Mouse (Mus musculus) cerebellum, postnatal 4 days (tissue): ENCODE measurements around the gene Schip1.

Experiments used
- DNase-seq, 2 experiments: peaks; one replicate each; pipeline ENCODE4 v3.0.0; 2022; ENCODE audit warnings: low spot score in 2 of 2, mixed read lengths in 1 of 2

Schip1 gene

DNA sequence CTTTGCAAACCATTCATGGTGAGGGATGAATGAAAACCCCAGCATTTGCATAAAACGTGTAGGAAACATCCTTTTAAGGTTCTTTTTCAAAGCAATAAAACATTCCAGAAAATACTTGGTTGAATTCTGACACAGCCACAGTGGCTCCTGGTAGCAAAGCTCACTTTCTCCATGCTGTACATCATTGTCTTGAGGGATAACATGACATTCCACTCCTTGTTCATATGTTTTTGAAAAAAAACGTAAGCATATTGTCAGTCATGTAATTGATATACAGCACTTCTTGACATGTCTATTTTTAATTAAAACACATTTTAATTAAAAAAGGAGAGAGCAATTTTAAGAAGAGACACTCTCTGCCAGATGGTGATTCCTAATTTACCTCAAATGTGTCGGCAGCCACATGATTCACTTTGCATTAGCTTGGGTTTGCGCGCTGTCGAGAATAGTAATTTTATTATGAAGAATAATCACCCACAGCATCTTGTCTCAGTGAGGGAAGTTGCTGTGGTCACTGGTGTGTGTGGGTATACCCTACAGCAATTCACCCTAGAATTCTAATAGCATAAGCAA lies 61.8 kb downstream of the Schip1 start:
- no peak for DNase-seq

DNA sequence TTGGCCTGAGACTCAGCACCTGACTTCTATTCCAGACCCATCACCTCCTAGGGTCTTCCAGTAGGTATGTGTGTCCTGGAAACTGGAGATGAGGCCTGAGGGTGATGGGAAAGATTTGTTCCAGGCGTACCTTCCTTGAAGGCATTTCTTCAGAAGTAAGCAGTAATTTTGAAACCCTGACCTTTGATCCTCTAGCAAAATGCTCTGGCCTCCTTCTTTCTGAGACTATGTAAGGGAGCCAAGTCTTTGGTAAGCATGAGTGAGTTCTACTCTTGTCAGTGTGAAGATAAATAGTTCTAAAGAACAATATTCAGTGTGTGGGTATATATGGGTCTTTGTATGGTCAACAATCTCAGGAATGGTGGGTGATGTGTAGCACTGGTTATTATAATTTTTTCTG lies 65.8 kb downstream of the Schip1 start:
- DNase-seq = no peak

DNA sequence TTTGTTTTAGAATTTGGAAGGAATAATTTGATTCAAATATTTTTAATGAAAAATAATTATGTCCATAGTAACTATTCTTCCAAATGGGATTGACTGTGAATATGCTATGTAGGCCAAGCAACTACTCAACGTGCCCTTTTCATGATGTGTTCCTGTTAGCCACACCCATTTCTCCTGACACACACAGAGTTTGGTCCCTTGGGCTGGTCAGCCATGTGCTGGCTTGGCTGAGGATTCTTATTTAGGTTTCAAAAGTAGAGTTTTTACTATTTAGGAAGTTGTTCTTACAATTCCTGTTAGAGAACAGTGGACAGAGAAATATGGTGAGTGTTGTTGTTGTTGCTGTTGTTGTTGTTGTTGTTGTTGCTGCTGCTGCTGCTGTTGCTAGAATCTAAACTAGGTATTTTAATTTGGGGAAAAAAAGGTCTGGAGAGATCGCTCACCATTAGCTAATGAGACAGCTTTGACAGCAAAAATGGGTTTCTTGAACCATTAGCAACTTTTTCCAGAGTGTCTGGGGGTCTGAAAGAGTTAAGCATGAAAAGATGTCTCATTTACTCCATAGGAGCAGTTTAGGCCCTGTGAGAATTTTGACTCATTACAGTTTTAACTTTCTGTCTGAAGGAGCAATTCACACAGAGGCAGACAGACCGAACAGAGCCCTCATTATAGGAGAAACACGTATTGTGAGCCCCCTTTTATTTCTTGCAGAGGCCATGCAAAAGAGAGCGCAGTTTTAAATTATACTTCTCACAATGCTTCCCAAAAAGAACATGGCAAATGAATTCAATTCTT lies 74.4 kb downstream of the Schip1 start:
- no peak for DNase-seq

DNA sequence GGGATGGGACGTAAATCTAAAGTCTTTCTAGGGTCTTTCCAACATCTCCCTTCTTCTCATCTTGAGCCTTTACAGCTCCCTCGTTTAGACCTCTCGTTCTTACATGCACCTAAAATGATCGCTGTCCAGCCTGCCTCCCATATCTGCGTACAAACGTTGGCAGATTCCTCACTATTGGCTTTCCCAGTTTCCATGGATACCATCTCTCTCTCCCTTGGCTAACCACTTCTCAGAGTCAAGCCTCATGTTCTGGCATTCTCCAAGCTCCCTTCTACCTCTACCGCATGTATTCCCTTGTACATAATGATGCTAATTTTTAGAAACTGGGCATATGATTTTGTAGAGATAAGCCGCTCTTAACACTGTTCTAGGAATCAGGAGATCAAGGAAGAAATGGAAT lies 86.1 kb downstream of the Schip1 start:
- DNase-seq = no peak

DNA sequence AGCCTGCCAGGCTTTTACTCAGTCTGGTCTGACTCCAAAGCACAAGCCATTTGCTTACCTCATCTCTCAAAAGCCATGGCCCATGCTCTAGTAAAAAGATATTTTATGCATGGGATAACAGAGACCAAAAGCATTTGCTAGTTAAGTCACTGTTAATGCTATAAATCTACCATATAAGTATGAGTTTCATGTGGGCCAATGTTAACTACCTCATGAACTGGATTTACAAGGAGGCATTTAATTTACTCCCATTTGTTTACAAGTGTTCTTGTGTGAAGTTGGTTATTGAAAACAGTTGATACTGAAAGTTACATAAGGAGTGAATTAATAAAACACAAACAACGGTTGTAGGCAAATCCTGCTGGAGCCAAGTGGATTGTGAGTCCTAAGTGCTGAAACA lies 95.6 kb downstream of the Schip1 start:
- DNase-seq = no peak

DNA sequence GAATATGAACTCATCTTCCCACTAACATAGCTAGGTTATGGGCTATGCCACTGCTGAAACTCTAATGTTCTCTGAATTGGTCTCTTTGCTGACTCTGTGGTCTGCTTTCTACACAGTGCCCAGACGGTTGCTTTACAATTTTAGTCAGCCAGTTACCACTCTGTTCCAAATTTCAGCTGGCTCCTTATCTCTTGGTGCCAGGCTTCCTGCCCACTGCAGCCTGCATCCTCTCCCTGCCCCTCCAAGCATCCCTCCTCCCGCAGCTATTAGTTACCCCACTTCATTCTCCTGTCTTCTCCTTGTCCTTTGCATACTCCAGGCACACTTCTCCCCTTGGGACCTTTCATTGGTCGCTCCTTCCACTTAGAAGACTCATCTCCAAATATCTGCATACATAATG lies 96.2 kb downstream of the Schip1 start:
- no peak for DNase-seq

DNA sequence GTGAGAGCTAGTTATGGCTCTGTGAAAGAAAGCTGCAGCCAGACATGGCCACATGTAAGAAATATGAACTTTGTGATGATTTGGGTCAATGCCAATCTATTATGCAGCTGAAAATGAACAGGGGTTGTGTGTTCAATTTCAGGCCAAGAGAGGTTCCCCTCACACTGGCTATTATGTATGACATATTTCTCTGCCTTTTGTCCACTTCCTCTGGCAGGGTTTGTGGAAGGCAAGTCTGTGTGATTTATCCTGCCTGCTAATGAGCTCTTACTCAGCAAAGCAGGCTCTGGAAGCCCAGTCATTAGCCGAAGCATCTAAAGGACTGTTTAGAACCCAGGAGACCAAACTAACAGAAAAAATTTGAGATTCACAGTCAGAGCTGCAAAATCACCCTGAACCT lies 113.6 kb downstream of the Schip1 start:
- no peak for DNase-seq

DNA sequence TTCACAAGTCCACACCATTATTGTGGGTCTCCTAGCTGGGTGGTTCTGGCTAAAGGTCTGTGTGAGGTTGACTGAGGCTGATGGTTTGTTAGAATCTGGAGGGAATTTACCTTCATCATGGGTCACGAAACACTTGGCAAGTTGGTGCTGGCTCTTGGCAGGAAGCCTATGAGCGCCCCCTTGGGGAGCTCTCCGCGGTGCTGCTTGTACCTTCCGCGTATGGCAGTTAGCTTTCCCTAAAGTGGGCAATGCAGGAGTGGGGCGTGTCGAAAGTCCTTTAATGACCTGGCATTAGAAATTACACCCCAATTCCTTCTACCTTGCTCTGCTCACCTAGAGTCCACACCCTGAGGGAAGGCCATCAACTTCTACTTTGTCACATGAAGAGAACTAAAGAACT lies 122.9 kb downstream of the Schip1 start:
- DNase-seq = peak in 1 of 2 experiments; percentile 9

DNA sequence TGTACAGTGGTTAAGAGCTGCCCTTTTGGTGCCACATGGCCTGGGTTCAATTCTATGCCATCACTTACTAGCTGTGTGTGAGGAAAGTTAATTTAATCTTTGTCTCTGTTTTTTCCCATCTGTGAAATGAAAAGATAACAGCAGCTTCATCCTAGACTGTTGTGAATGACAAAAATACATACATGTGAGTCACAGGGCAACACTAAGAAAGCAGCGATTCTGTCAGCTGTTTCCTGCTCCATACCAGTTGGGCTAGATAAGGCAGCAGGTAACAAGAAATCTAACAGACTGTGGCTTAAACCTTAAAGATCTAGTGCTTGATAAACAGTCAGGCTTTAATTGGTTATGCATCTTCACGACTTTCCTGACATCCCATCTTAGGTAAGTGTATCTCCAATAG lies 124.5 kb downstream of the Schip1 start:
- no peak for DNase-seq

DNA sequence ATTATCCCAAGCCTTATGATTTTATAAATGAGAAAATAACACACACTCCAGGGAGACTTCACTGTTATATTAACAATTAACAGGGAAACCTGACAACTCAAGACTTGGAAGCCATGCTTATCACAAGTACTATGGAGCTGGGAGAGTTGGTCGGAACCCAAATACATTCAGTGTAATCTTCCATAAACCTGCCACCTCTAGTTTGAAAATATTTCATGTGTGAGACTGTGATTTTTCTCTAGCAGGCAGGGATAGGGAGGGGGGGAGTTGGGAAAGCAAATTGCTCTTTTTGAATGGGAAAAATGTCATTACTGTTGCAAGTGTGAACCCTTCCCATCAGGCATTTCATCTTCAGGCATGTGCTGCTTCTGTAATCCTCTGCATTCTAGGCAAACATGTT lies 132.3 kb downstream of the Schip1 start:
- no peak for DNase-seq

DNA sequence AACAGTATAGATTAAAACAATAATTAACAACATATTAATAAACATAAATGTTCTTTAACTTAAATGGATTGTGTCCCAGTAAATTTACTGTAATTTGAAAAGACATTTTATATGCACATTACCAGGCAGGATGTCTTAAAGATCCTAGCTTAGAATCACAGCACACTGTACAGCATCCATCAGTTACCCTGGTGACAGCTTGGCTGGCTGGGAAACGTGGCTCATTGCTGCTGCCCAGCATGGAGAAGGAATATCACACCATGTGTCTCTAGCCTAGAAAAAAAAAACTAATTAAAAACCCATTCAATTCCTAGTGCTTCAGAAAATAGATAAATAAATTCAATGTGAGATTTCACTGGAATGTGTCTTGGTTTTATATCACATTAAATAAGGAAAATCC lies 136.6 kb downstream of the Schip1 start:
- DNase-seq = no peak

DNA sequence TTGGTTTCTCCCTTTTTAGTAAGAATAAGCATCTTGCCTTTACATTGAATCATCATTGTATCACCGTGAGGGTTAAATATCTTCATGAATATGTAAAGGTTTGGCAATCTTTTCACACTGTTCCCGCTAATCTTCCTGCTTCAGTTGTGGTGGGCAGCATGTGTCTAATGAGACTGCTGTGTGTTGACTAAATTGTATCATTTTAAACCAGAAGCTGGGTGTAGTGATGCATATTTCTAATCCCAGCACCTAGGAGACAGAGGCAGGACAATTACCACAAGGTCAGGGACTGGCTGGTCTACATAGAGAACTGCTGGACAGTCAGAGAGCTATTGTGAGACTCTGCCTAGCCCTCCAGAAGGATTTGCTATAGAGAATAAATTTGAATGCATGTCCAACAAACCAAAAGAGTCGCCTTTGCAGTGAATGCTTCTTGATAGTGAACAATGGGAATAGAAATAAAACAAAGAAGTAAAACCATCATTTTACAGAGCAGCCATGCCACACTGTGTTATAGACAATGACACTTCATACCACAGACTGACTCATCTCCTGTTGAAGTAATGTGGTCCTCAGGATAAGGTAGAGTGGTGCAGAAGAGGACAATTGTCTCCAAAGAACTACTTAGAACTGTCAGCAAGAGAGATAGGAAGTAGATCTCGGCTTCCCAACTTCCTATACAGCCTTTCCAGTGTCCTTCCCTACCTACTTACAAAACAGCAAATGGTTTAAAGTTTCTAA lies 137.7 kb downstream of the Schip1 start:
- DNase-seq = no peak

DNA sequence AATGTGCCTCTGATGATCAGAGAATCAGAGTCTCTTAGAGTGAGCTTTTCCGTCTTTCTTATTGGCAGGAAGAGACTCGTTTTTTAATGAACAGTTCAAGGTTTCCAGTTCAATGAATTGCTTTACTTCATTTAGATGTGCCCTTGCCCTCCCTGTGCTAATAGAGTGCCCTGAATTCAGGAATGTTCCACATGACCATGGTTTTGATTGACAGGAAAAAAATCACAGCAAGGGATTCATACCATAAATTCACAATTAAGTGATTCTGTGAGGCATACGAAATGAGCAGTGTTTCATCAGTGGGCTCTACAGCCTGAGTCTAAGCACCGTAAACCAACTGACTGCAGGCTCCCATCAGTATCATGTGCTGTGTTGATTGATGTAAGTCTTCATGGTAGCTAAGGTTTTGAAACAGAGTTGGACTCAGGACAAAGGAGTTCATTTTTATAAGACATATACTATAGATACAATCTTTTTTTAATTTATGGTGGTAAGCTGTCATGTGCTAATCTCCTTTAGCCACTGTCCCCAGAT lies 139.4 kb downstream of the Schip1 start:
- DNase-seq = no peak

DNA sequence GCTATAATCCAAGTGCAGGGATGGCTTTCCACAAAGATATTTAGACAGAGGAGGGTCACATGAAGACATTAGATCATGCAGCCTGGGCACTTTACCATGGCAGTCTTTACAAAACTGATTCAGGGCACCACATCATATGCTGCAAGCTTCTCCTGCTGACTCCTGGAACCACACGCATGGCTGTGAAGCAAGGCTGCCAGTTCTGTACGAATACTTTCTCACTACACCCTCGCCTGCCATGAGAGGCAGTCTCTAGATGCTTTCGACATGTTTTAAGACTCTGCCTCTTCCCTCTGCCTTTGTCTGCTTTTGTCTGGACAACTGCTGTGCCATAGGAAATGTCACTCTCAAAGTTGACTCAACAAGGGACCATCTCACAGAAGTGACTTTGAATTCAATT lies 145.8 kb downstream of the Schip1 start:
- DNase-seq = no peak

DNA sequence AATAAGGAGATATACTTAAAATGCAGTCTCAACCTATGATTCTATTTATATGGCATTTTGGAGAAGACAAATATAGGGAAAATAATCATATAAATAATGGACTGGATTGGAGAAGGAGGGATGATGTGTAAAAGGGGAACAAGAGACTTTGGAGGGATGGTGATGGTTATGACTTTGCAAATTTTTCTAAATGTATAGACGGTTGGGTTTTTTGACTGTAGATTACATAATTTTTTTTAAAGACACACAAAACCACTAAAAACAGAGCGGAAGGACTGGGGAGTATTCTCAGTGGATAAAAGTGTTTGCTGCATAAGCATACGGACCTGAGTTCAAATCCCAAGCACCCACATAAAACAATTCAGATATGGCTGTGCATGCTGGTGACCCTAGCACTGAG lies 156.8 kb downstream of the Schip1 start:
- DNase-seq = no peak

DNA sequence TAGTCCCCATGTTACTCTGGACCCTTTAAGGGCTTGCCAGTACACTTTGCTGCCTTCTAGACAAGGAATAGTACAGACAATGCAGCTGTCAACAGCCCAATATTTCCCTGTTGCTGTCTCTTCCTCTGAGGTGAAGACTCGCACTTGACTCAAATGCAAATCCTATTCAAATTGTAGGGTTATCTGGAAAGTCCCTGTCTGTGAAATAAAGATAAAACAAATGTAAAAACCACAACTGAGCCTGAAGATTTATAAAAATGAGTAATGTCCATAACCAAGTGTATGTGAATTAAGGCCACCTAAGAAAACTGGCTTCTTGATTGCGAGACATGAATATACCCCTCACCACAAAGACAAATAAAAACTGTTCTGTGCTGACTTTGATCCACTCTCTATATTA lies 175.3 kb downstream of the Schip1 start:
- DNase-seq = no peak

DNA sequence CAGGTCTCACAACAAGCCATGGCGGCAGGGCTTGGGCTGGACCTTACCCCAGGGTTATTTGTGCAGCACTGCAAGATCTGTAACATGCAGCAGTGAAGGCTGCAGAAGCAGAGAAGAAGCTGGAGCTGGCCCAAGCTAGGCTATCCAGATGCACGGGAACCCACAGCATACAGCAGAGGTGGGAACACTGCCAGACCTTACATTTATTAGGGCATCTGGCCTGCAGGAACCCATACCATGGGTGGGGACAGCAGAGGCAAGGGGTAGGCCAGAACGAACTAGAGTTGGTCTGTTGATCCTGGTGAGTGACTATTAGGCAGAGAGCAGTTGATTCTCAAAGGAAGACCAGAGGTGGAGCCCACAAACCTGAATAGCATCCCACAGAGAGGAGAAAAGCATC lies 178.6 kb downstream of the Schip1 start:
- no peak for DNase-seq

DNA sequence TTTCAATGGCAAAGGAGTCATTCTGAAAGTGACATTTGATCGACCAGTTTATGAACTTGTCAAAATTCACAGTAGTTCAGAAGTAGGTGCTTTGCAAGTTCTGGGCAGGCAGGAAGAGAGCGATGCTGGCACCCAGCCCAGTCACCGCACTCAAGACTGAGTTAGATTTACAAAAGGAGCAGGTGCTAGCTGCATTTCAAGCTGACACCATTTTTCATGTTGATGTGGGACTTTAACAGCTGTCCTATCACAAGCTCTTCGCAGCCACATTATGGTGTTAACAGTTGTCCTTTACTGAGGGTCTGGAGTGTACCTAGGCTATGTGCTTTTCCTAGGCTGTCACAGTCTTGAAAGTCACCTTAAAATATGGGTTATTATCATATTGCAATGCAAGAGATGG lies 181.6 kb downstream of the Schip1 start:
- peak in 1 of 2 experiments; percentile 4 for DNase-seq

DNA sequence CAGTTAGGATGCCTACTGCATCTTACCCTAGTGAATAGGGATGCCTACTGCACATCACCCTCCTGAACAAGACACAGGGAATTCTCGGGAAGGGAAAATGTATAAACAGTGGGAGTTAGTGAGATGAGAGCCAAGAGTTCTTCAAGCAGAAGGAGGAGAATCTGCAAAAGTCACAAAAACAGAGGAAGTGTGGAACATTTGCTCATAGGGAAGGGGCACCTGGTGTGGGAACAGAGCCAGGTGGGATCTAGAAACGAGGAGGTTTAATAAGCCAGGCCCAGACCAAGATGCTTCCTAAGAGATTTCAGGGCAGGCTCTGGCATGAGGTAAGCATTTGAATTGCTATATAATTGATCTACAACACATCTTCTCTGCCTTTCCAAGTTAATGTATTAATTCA lies 186.0 kb downstream of the Schip1 start:
- no peak for DNase-seq

DNA sequence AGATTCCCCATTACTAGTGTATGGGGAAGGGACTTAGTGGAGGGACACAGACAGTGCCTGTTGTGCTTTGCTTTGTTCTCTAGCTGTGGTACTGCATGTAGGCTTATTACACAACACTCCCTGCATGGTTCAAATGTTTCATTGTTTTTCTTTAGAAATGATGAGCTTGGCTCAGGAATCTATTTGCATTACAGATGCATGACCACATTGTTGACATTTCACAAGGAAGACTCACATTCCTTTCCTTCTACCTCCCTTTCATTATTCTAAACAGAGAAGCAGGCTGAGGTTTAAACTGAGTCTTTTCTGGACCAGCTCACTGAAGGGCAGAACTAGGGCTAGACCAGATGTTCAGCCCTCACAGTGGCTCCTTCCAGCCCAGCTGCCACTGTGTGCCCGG lies 187.7 kb downstream of the Schip1 start:
- no peak for DNase-seq

DNA sequence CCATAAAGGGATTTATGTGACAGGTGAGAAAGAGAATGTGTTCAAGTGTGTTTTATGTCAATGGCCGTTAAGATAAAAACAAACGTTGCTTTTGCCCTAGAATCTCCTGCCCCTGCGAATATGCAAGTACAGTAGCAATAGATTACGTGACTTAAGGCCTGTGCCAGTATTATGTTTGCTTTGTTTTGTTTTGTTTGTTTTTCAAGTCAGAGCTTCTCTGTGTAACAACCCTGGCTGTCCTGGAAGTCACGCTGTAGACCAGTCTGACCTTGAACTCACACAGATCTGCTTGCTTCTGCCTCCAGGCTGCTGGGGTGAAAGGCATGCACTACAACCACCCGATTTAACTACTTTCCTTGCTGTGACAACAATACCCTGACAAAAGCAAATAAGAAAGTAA lies 197.7 kb downstream of the Schip1 start:
- no peak for DNase-seq

DNA sequence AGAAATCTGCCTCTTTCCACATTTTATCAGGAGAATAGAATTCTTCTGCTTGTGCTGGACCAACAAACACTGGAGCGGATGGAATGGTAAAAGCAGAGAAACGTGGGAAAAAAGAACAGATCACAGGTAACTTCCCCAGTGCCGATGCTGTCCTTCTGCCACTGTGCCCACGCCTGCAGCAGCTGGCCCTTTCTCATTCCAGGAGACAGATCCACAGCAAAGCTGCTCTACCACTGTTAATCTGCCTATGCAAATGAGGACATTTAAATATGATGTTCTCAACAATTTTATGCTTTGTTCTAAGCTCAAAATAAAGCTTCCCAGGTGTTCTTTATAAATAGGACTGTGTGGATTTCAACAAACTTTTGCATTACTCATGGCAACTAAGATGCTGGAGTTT lies 203.3 kb downstream of the Schip1 start:
- DNase-seq = no peak

DNA sequence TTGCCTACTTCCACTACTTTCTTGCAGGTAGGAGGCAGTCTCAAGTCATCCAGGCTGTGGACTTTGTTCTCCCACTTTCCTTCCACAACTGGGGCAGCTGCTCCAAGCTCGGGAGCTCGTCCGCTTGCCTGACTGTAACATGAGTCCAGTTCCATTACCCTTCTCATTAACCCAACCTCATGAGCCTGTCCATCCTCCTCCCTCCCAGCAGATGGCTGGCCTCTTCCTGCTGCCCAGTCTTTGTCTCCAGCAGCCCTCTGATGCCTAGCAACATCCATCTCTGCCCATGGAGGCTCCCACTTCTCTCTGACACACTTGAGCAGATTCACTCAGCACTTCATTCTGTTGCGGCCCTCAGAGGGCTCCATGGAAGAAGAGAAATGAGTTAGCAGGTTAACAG lies 204.6 kb downstream of the Schip1 start:
- no peak for DNase-seq
